Mouse (Mus musculus): Measurements from ENCODE around the gene D10Wsu102e. TPM values are rescaled to one million over a fixed set of nuclear protein-coding genes. Genes with fewer than 3 reads are reported as not detected.

The D10Wsu102e gene
- 1 to 10 TPM; 1.2 to 1.3 TPM for total RNA-seq (2021)
- long read RNA-seq, experiment 1, full-length matches to known transcripts = 9 of 15 reads
- long read RNA-seq, experiment 1, partial matches to known transcripts = 0 of 15 reads
- long read RNA-seq, experiment 1, other reads (novel, unspliced or antisense) = 6 of 15 reads
- long read RNA-seq, experiment 2, full-length matches to known transcripts = 14 of 18 reads
- long read RNA-seq, experiment 2, partial matches to known transcripts = 2 of 18 reads
- long read RNA-seq, experiment 2, other reads (novel, unspliced or antisense) = 2 of 18 reads

GRCm38 (mm10) chr10:83359956-83360355 lies at the start of gene D10Wsu102e:
TSS of gene D10Wsu102e (plus strand) at chr10:83360221.
- DNase-seq (ENCODE audit: low spot score in 2 of 2) = peak; percentile 87 to 94

GRCm38 (mm10) chr10:83310356-83310755 lies 49.7 kb upstream of the D10Wsu102e start:
- DNase-seq (ENCODE audit: low spot score in 2 of 2) = no peak

- no peak for DNase-seq (ENCODE audit: low spot score in 2 of 2)
Observed at GRCm38 (mm10) chr10:83313033-83313432, 47.0 kb upstream of the D10Wsu102e start.

GRCm38 (mm10) chr10:83320396-83320795 lies 39.6 kb upstream of the D10Wsu102e start:
- DNase-seq (ENCODE audit: low spot score in 2 of 2) = no peak

- DNase-seq (ENCODE audit: low spot score in 2 of 2) = no peak
Observed at GRCm38 (mm10) chr10:83320870-83321269, 39.2 kb upstream of the D10Wsu102e start.

- no peak for DNase-seq (ENCODE audit: low spot score in 2 of 2)
Observed at GRCm38 (mm10) chr10:83321528-83321927, 38.5 kb upstream of the D10Wsu102e start.

- no peak for DNase-seq (ENCODE audit: low spot score in 2 of 2)
Observed at GRCm38 (mm10) chr10:83322551-83323100, 37.4 kb upstream of the D10Wsu102e start.

GRCm38 (mm10) chr10:83324871-83325270 lies 35.1 kb upstream of the D10Wsu102e start:
- no peak for DNase-seq (ENCODE audit: low spot score in 2 of 2)

GRCm38 (mm10) chr10:83325903-83326302 lies 34.1 kb upstream of the D10Wsu102e start:
- DNase-seq (ENCODE audit: low spot score in 2 of 2) = no peak

GRCm38 (mm10) chr10:83326648-83327285 lies 33.3 kb upstream of the D10Wsu102e start:
- DNase-seq (ENCODE audit: low spot score in 2 of 2) = no peak

GRCm38 (mm10) chr10:83328791-83329190 lies 31.2 kb upstream of the D10Wsu102e start:
- DNase-seq (ENCODE audit: low spot score in 2 of 2) = no peak

- DNase-seq (ENCODE audit: low spot score in 2 of 2) = no peak
Observed at GRCm38 (mm10) chr10:83330336-83330735, 29.7 kb upstream of the D10Wsu102e start.

GRCm38 (mm10) chr10:83331811-83332210 lies 28.2 kb upstream of the D10Wsu102e start:
- DNase-seq (ENCODE audit: low spot score in 2 of 2) = no peak

GRCm38 (mm10) chr10:83332581-83332980 lies 27.4 kb upstream of the D10Wsu102e start:
- DNase-seq (ENCODE audit: low spot score in 2 of 2) = no peak

GRCm38 (mm10) chr10:83336336-83336735 lies 23.7 kb upstream of the D10Wsu102e start:
- DNase-seq (ENCODE audit: low spot score in 2 of 2) = no peak

- DNase-seq (ENCODE audit: low spot score in 2 of 2) = peak; percentile 14 to 18
Observed at GRCm38 (mm10) chr10:83337159-83337951, 22.7 kb upstream of the D10Wsu102e start, which contains the start of gene Slc41a2. TSS of gene Slc41a2 (minus strand) at chr10:83337882.

- no peak for DNase-seq (ENCODE audit: low spot score in 2 of 2)
Observed at GRCm38 (mm10) chr10:83337971-83338598, 21.9 kb upstream of the D10Wsu102e start.

- no peak for DNase-seq (ENCODE audit: low spot score in 2 of 2)
Observed at GRCm38 (mm10) chr10:83341226-83341625, 18.8 kb upstream of the D10Wsu102e start.

- peak in 1 of 2 experiments; percentile 16 for DNase-seq (ENCODE audit: low spot score in 2 of 2)
Observed at GRCm38 (mm10) chr10:83343171-83343570, 16.9 kb upstream of the D10Wsu102e start.

- DNase-seq (ENCODE audit: low spot score in 2 of 2) = no peak
Observed at GRCm38 (mm10) chr10:83343828-83344685, 16.0 kb upstream of the D10Wsu102e start.
